Mouse (Mus musculus) lung, adult 2 months (tissue): ENCODE data around the gene Nacc1. TPM values are rescaled to one million over a fixed set of nuclear protein-coding genes. Genes with fewer than 3 reads are reported as not detected.

Experiments
- DNase-seq: peaks from one replicate; pipeline ENCODE4 v3.0.0; 2022
- H3K4me1 ChIP-seq: fragments of 200-500 bp; 2 replicates; pipeline ENCODE4 v1.6.1; 2011; ENCODE audit warnings: low read length; ENCODE audit not compliant: control insufficient read depth, insufficient read depth
- H3K4me3 ChIP-seq: fragments of 200-500 bp; replicated peaks from 2 replicates; pipeline ENCODE3; 2011; ENCODE audit warnings: low read depth, mild to moderate bottlenecking, control low read depth, low read length; ENCODE audit errors: extremely low read depth
- CTCF ChIP-seq: fragments of 200-500 bp; IDR thresholded peaks from 2 replicates; pipeline ENCODE4 v1.5.1; 2011; ENCODE audit warnings: mild to moderate bottlenecking, low read length, control low read depth; ENCODE audit not compliant: insufficient read depth
- POLR2A ChIP-seq: fragments of 200-500 bp; IDR thresholded peaks from 2 replicates; pipeline ENCODE4 v1.6.1; 2011; ENCODE audit warnings: low read depth, mild to moderate bottlenecking, control low read depth, low read length, borderline replicate concordance; ENCODE audit errors: extremely low read depth
- WGBS: fragments of 180-500 bp; shearing (Covaris S2); methylation state at CpG from one replicate; pipeline ENCODE4 v1.1.7; 2018; 5-methylcytosine and 5-hydroxymethylcytosine counted together
- polyA plus RNA-seq: library from polyadenylated mRNA; depleted of rRNA; stranded (reverse); fragments of >200 nt; gene quantifications from 2 replicates; pipeline ENCODE4 v1.2.3, GENCODE M21; 2012

Nacc1 gene
- polyA plus RNA-seq, 1 experiment, result 81.8 TPM

DNA sequence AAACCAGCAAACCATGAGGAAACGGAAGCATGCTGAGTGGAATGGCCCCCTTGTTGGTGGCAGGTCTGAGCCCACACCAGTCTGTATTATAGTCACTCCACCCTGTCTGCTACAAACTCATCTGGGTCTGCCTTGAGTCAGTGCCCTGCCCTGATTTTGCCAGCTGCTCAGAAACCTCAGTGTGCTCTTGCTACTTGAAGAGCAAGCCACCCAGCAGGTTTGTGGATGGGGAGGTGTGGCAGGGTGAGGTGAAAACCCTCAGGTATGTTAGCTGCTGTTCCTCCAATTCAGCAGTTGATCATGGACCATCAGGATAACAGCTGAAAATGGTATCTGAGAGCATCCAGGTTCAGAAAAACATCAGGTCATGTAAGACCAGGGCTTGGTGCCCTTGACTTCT lies 19.6 kb downstream of the Nacc1 start:
- H3K4me1 ChIP-seq, result peaks cover 4% of the 10 kb centered on the region
- no peak overlapping the region for H3K4me3 ChIP-seq
- WGBS, result 48% methylated on average over 1 of the region's 1 CpGs
- no peak for TF ChIP-seq CTCF
- TF ChIP-seq POLR2A, result no peak
- DNase-seq, result no peak

DNA sequence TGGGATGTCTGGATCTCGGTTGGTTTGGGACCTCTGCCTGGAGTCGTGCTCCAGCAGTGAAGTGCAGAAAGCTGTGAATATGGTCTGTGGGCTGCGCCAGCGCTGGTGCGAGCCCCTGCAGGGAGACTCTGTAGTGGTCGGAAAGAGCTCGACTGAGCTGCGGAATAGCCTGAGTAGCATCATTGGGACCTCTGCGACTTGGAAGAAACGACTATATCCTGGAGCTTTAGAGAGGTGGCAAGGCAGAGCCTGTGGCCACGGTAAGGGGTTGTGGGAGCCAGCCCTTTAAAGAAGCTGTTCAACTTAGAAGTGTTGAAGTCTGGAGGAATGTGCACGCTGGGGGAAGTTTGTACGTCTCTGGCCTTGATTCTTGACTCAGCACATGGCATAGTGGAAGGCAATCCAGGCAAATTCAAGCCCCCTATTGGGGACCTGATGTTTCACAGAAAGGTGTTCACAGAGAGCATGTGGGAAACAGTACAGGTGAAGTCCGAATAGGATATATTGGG lies 22.2 kb downstream of the Nacc1 start:
- H3K4me1 ChIP-seq, result peaks cover 4% of the 10 kb centered on the region
- H3K4me3 ChIP-seq, result peak overlapping the region; percentile 74
- 2% methylated on average over 14 of the region's 14 CpGs for WGBS
- TF ChIP-seq POLR2A (no peak), CTCF (no peak)
- no peak for DNase-seq

DNA sequence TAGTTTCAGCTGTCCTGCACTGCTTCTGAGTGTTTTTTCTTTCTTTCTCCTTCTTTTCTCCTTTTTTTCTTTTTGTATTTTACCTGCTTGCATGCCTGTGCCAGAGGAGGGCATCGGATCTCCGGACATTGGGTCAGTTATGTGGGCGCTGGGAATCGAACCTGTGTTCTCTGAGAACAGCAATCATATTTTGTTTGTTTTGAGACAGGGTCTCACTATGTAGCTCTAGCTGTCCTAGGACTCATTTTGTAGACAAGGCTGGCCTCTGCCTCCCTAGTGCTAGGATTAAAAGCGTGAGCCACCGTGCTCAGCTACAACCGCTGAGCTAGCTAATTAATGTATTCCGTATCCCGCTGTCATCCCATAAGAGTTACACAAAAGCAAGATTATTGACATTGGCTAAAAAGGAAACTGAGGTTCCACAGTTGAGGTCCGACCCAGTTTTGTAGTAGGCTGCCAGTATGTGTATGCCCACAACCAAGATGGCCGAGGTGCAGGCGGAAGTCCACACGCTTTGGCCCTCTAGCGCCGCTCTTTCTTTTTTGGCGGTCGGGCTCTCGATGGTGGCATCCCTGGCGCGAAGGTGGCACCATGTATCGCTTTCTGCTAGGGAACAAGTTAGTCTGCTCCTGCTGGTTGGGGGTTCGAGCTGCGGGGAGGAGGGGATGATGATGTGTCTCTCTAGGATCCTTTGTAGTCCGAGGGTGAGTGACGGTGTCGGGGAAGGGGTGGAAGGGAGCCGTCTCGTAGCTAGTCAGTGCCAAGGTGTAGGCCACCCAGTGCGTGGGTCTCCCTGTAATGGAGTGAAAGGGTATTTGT lies 22.9 kb downstream of the Nacc1 start:
- H3K4me1 ChIP-seq, result peaks cover 5% of the 10 kb centered on the region
- TF ChIP-seq POLR2A (peak; percentile 58; the same call in 1 of the 2 replicates), CTCF (0 out of 2 replicates have a peak, but pooled peaks have one; percentile 11)
- under 1% methylated on average over 29 of the region's 29 CpGs for WGBS
- peak overlapping the region; percentile 74 for H3K4me3 ChIP-seq
- DNase-seq, result peak; percentile 80

DNA sequence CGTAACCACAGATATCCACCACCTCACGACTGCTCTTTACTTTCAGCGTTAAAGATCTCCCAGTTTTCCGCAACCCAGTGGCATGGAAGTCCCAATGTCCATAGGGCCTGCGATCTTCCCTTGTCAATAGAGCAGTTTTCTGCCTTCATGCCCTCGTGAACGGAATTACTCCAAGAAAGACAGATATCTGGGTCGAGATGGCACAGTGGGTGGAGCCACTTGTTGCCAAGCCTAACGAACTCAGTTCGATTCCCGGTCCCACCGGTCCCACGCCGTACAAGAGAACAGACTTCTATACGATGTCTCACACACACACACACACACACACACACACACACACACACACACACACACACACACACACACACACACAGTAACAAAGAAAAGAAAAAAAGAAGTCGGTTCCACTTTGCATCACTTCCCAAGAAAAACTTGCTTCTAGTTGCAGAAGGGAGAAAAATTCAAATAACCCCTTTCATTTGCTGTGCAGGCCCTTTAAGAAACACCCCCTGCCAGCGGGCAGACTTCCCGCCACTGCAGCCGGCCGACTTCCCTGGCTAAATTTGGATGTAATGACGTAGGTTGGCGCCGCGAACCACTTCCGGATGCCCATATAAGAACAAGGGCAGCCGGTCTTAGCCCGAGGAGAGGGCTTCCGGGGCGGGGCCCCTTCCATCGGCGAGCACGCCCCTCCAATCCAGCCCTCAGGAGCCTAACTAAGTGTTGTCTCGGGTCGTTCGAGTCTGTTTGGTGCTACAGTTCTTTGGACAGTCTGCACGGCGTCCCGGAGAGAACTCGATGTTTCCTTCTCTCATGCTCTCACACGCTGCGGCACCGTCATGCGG lies 24.0 kb downstream of the Nacc1 start:
- 2% methylated on average over 43 of the region's 43 CpGs for WGBS
- peak; percentile 96 for DNase-seq
- Histone ChIP-seq H3K4me1 (peaks cover 11% of the 10 kb centered on the region), H3K4me3 (peak overlapping the region; percentile 74)
- TF ChIP-seq CTCF (no peak), POLR2A (peak; percentile 90; the same call in 1 of the 2 replicates)

GRCm38 (mm10) chr8:84662581-84663065 lies 25.0 kb downstream of the Nacc1 start, which contains the start of gene Ier2:
Ier2 (minus strand) TSS chr8:84662852.
- TF ChIP-seq CTCF (no peak), POLR2A (peak; percentile 100)
- Histone ChIP-seq H3K4me3 (peak within 1 kb of the TSS; percentile 98), H3K4me1 (peaks cover 11% of the 10 kb centered on the region)
- peak; percentile 95 for DNase-seq
- WGBS, result under 1% methylated on average over 27 of the region's 27 CpGs

GRCm38 (mm10) chr8:84661961-84662571 lies 25.6 kb downstream of the Nacc1 start:
- no peak for TF ChIP-seq CTCF
- TF ChIP-seq POLR2A, result peak; percentile 63
- peaks cover 13% of the 10 kb centered on the region for H3K4me1 ChIP-seq
- DNase-seq, result no peak
- WGBS, result under 1% methylated on average over 61 of the region's 61 CpGs
- H3K4me3 ChIP-seq, result peak overlapping the region; percentile 98

- H3K4me1 ChIP-seq, result peaks cover 13% of the 10 kb centered on the region
- peak overlapping the region; percentile 98 for H3K4me3 ChIP-seq
- peak; percentile 93 for TF ChIP-seq POLR2A
- TF ChIP-seq CTCF, result no peak
- WGBS, result under 1% methylated on average over 24 of the region's 24 CpGs
- peak; percentile 95 for DNase-seq
Observed at GRCm38 (mm10) chr8:84661458-84661871, 26.2 kb downstream of the Nacc1 start.

GRCm38 (mm10) chr8:84660819-84661457 lies 26.7 kb downstream of the Nacc1 start:
- Histone ChIP-seq H3K4me1 (peaks cover 13% of the 10 kb centered on the region), H3K4me3 (peak overlapping the region; percentile 98)
- WGBS, result 5% methylated on average over 20 of the region's 20 CpGs
- TF ChIP-seq CTCF (no peak), POLR2A (0 out of 2 replicates have a peak, but pooled peaks have one; percentile 7)
- DNase-seq, result peak; percentile 69
